In the genomic region with DNA sequence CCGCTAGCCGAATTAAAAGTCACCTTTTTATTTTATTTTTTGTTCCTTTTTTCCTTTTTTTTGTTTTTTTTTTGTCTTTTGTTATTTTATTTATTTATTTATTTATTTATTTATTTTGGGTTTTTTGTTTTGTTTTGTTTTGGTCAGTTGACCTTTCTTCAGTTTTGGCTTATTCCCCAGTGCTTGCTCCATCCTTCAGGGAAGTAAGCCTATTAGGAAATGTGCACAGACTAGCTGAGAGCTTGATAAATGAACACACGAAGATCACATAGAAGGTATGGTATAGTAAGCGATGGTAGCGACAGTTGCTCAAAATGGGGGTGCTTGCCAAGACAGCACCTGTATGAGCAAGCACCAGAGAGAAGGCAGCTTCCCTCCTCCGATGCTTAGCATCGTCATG, we compare ENCODE assay signal across 22 mouse cellular contexts. TPM values are rescaled to one million over a fixed set of nuclear protein-coding genes. Genes with fewer than 3 reads are reported as not detected.
DNase-seq lines count a peak whose midpoint lies in the region; ATAC-seq lines count a peak whose summit lies in the region.
"Had no signal": no experiment of that assay in that cellular context is flagged by ENCODE, and none has a peak within 500 bp of the region (broad histone marks: within the 10 kb centered on the region; RNA-seq: fewer than 3 reads in every experiment).

No protein-coding gene starts in this region.

- no peak for ATAC-seq in midbrain, embryonic 11.5 days (ENCODE audit: low FRiP score)
- no peak for ATAC-seq in midbrain, embryonic 15.5 days (replicated peaks)
- ATAC-seq: activated CD4-positive, CD25-positive, alpha-beta regulatory T cell, adult 4 months; CD4-positive, CD25-positive, alpha-beta regulatory T cell, adult 4 months; forebrain, embryonic 13.5 days; forebrain, embryonic 15.5 days; Patski had no signal

- peak; percentile 12 for DNase-seq in adrenal gland, postnatal 14 days
- DNase-seq in adrenal gland, adult 2 months = no peak
- DNase-seq in midbrain, embryonic 11.5 days (ENCODE audit: low spot score, missing footprints) = peak; percentile 45
- DNase-seq in heart, postnatal 36 days = no peak
- DNase-seq: B cell, adult 2 months; cerebellum, adult 11-12 months; cerebellum, adult 2 months; cerebellum, adult 9-10 months; cerebellum, postnatal 10 days; cerebellum, postnatal 25 days; forebrain, postnatal 0 days had no signal

- WGBS in midbrain, embryonic 11.5 days = 94% methylated on average over 7 of the region's 7 CpGs
- WGBS in midbrain, embryonic 15.5 days = 96% methylated on average over 7 of the region's 7 CpGs

- H3K36me3 ChIP-seq in midbrain, embryonic 11.5 days (ENCODE audit: control insufficient read depth, insufficient read depth, low read length) = no peaks in the 10 kb centered on the region; the same call in 1 of the 2 replicates
- peaks cover 5% of the 10 kb centered on the region; the same call in 1 of the 2 replicates for H3K36me3 ChIP-seq in midbrain, embryonic 15.5 days (replicated peaks)

- H3K4me2 ChIP-seq in midbrain, embryonic 11.5 days = no peak overlapping the region
- H3K4me2 ChIP-seq in midbrain, embryonic 15.5 days = no peak overlapping the region
- H3K4me2 ChIP-seq: embryonic facial prominence, embryonic 12.5 days; forebrain, embryonic 13.5 days; forebrain, embryonic 15.5 days had no signal

- H3K4me1 ChIP-seq in midbrain, embryonic 11.5 days (ENCODE audit: control insufficient read depth, insufficient read depth, low read length) = no peaks in the 10 kb centered on the region
- H3K4me1 ChIP-seq in midbrain, embryonic 15.5 days = no peaks in the 10 kb centered on the region
- H3K4me1 ChIP-seq: embryonic facial prominence, embryonic 10.5 days; embryonic facial prominence, embryonic 12.5 days; forebrain, embryonic 13.5 days had no signal

- no peak overlapping the region for H3K9ac ChIP-seq in midbrain, embryonic 11.5 days (ENCODE audit: low read length)
- H3K9ac ChIP-seq in midbrain, embryonic 15.5 days = no peak overlapping the region
- H3K9ac ChIP-seq: embryonic facial prominence, embryonic 12.5 days; forebrain, embryonic 13.5 days; forebrain, embryonic 15.5 days; forebrain, postnatal 0 days had no signal

- no peaks in the 10 kb centered on the region for H3K27me3 ChIP-seq in midbrain, embryonic 11.5 days (ENCODE audit: control insufficient read depth, insufficient read depth, low read length)
- H3K27me3 ChIP-seq in midbrain, embryonic 15.5 days (replicated peaks) = no peaks in the 10 kb centered on the region
- H3K27me3 ChIP-seq: CH12.LX; embryonic facial prominence, embryonic 12.5 days; forebrain, embryonic 13.5 days; forebrain, embryonic 15.5 days; Patski had no signal

- no peak overlapping the region for H3K4me3 ChIP-seq in midbrain, embryonic 11.5 days (ENCODE audit: low read depth, low read length)
- no peak overlapping the region for H3K4me3 ChIP-seq in midbrain, embryonic 15.5 days
- H3K4me3 ChIP-seq: embryonic facial prominence, embryonic 10.5 days; embryonic facial prominence, embryonic 12.5 days; forebrain, embryonic 13.5 days; forebrain, embryonic 15.5 days had no signal

- no peak overlapping the region for H3K27ac ChIP-seq in midbrain, embryonic 11.5 days (ENCODE audit: low read depth, low read length)
- no peak overlapping the region for H3K27ac ChIP-seq in midbrain, embryonic 15.5 days
- H3K27ac ChIP-seq: embryonic facial prominence, embryonic 10.5 days; embryonic facial prominence, embryonic 12.5 days; forebrain, embryonic 13.5 days; forebrain, embryonic 15.5 days had no signal

- no peaks in the 10 kb centered on the region for H3K9me3 ChIP-seq in midbrain, embryonic 11.5 days (ENCODE audit: control insufficient read depth, low read length)
- no peaks in the 10 kb centered on the region for H3K9me3 ChIP-seq in midbrain, embryonic 15.5 days
- H3K9me3 ChIP-seq: embryonic facial prominence, embryonic 10.5 days; embryonic facial prominence, embryonic 12.5 days; forebrain, embryonic 13.5 days; forebrain, embryonic 15.5 days; G1E had no signal

- intact Hi-C loops in heart, postnatal 36 days (cut with DNase I) = no loop called here

RNA-seq across cellular contexts. Expression of gene 1110032A03Rik, which starts 22.3 kb away (rescaled TPM):
- total RNA-seq in adrenal gland, postnatal 14 days (2021) = 35.5 and 37.2 TPM in 2 replicates
- 10 to 100 TPM; 47.8 to 63.4 TPM for total RNA-seq in adrenal gland, adult 2 months (2021)
- polyA plus RNA-seq in adrenal gland, adult 2 months (2012; rRNA removed) = 29.4 and 29.7 TPM in 2 replicates
- 37.2 and 37.7 TPM in 2 replicates for polyA plus RNA-seq in midbrain, embryonic 11.5 days (2014; fragmentation: Nextera tagmentation; extraction: Ambion mirVana)
- 52.3 TPM in 2 replicates for polyA plus RNA-seq in midbrain, embryonic 15.5 days (2015; fragmentation: Nextera tagmentation; extraction: Ambion mirVana)
- total RNA-seq in heart, postnatal 36 days (2021) = 10 to 100 TPM in 1 of 2 experiments, 1 to 10 TPM in 1; 8.8 to 11.9 TPM

RNA-seq across cellular contexts. Expression of gene Alg9, which starts 22.8 kb away (rescaled TPM):
- total RNA-seq in adrenal gland, postnatal 14 days (2021) = 26.0 and 28.4 TPM in 2 replicates
- 10 to 100 TPM; 27.1 to 27.8 TPM for total RNA-seq in adrenal gland, adult 2 months (2021)
- polyA plus RNA-seq in adrenal gland, adult 2 months (2012; rRNA removed) = 17.6 and 26.8 TPM in 2 replicates
- polyA plus RNA-seq in midbrain, embryonic 11.5 days (2014; fragmentation: Nextera tagmentation; extraction: Ambion mirVana) = 34.1 and 34.4 TPM in 2 replicates
- polyA plus RNA-seq in midbrain, embryonic 15.5 days (2015; fragmentation: Nextera tagmentation; extraction: Ambion mirVana) = 60.3 and 63.1 TPM in 2 replicates
- 1 to 10 TPM; 8.9 to 10.0 TPM for total RNA-seq in heart, postnatal 36 days (2021)

RNA-seq across cellular contexts. Expression of gene Fdxacb1, which starts 29.6 kb away (rescaled TPM):
- 5.7 and 6.4 TPM in 2 replicates for total RNA-seq in adrenal gland, postnatal 14 days (2021)
- 1 to 10 TPM; 5.7 to 5.8 TPM for total RNA-seq in adrenal gland, adult 2 months (2021)
- polyA plus RNA-seq in adrenal gland, adult 2 months (2012; rRNA removed) = 2.1 and 2.7 TPM in 2 replicates
- 11.4 and 12.0 TPM in 2 replicates for polyA plus RNA-seq in midbrain, embryonic 11.5 days (2014; fragmentation: Nextera tagmentation; extraction: Ambion mirVana)
- 12.0 and 12.3 TPM in 2 replicates for polyA plus RNA-seq in midbrain, embryonic 15.5 days (2015; fragmentation: Nextera tagmentation; extraction: Ambion mirVana)
- total RNA-seq in heart, postnatal 36 days (2021) = 1 to 10 TPM; 6.0 to 6.6 TPM

RNA-seq across cellular contexts. Expression of gene Hspb2, which starts 45.5 kb away (rescaled TPM):
- total RNA-seq in adrenal gland, postnatal 14 days (2021) = 1.5 and 1.9 TPM in 2 replicates
- total RNA-seq in adrenal gland, adult 2 months (2021) = 1 to 10 TPM; 1.2 to 3.6 TPM
- polyA plus RNA-seq in adrenal gland, adult 2 months (2012; rRNA removed) = 9.2 and 10.2 TPM in 2 replicates
- 0.48 and 0.81 TPM in 2 replicates for polyA plus RNA-seq in midbrain, embryonic 11.5 days (2014; fragmentation: Nextera tagmentation; extraction: Ambion mirVana)
- polyA plus RNA-seq in midbrain, embryonic 15.5 days (2015; fragmentation: Nextera tagmentation; extraction: Ambion mirVana) = 0.87 and 1.1 TPM in 2 replicates
- 100 to 1,000 TPM; 132 to 137 TPM for total RNA-seq in heart, postnatal 36 days (2021)
- total RNA-seq: CH12.LX, G1E had no signal
- polyA plus RNA-seq: CD4-positive, CD25-positive, alpha-beta regulatory T cell, adult 4 months; forebrain, embryonic 11.5 days; forebrain, embryonic 13.5 days; forebrain, embryonic 15.5 days; G1E had no signal

RNA-seq across cellular contexts. Expression of gene Cryab, which starts 46.5 kb away (rescaled TPM):
- 21.4 and 29.2 TPM in 2 replicates for total RNA-seq in adrenal gland, postnatal 14 days (2021)
- 10 to 100 TPM; 28.6 to 46.1 TPM for total RNA-seq in adrenal gland, adult 2 months (2021)
- polyA plus RNA-seq in adrenal gland, adult 2 months (2012; rRNA removed) = 67.3 and 78.0 TPM in 2 replicates
- polyA plus RNA-seq in midbrain, embryonic 11.5 days (2014; fragmentation: Nextera tagmentation; extraction: Ambion mirVana) = 5.3 and 6.1 TPM in 2 replicates
- polyA plus RNA-seq in midbrain, embryonic 15.5 days (2015; fragmentation: Nextera tagmentation; extraction: Ambion mirVana) = 10.7 and 11.8 TPM in 2 replicates
- 1,000 to 10,000 TPM; 2,657 to 2,874 TPM for total RNA-seq in heart, postnatal 36 days (2021)
- total RNA-seq: CH12.LX had no signal
- polyA plus RNA-seq: CD4-positive, CD25-positive, alpha-beta regulatory T cell, adult 4 months; G1E had no signal

Comparison
In these comparisons a context has a peak if more than half of its experiments do, and no peak if none do; other contexts are left out.
1. DNase-seq: peak in adrenal gland, postnatal 14 days (single experiment) and midbrain, embryonic 11.5 days (single experiment); none in adrenal gland, adult 2 months (single experiment) and heart, postnatal 36 days (0 of 2).